Mouse (Mus musculus) induced T-regulatory cell, adult 2 months (primary cell): ENCODE data around the gene R3hdm4.
A peak's percentile ranks its signal among the peaks of the same experiment; 100 is the strongest.

Experiments
- DNase-seq: peaks from one replicate; pipeline ENCODE4 v3.0.0-alpha.2; 2012; ENCODE audit warnings: low read depth

Gene R3hdm4

DNA sequence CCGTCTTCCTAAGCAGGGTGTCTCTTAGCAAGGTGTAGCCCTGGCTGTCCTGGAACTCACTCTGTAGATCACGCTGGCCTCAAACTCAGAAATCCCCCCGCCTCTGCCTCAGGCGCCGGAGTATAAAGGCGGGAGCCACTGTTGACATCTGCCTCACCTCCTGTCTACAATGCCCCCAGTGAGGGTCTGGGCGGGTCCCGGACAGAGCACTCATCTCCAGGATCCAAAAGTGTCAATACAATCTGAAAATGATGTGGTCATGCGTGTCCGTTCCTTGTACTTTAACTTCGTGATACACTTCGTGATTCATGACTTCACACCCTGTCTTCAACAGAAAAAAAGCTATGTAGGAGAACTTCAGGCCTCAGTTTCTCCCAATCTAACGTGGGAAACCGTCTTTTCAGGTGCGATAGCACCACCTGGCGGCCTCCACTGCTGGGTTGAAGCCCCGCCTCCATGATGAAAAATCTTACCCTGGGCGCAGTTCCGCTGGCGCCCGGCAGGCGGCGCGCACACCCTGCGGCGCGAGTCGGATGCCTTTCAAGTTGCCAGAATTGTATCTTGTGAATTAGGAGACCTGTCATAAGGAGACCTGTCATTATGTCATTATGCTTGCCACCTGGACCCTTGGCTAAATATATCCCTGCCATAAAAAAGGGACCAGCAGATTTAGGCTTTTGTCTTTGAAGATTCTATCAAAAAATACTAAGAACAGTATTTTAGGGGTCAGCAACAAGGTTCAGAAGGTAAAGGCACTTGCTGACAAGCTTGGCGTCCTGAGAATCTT lies 4.2 kb upstream of the R3hdm4 start:
- peak; percentile 95 for DNase-seq

DNA sequence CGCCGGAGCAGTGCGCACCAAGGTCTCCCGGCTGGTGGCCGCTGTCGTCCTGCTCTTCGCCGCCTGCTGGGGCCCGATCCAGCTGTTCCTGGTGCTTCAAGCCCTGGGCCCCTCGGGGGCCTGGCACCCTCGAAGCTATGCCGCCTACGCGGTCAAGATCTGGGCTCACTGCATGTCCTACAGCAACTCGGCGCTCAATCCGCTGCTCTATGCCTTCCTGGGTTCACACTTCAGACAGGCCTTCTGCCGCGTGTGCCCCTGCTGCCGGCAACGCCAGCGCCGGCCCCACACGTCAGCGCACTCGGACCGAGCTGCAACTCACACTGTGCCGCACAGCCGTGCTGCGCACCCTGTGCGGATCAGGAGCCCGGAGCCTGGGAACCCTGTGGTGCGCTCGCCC lies 564 bp upstream of the R3hdm4 start:
- no peak for DNase-seq

DNA sequence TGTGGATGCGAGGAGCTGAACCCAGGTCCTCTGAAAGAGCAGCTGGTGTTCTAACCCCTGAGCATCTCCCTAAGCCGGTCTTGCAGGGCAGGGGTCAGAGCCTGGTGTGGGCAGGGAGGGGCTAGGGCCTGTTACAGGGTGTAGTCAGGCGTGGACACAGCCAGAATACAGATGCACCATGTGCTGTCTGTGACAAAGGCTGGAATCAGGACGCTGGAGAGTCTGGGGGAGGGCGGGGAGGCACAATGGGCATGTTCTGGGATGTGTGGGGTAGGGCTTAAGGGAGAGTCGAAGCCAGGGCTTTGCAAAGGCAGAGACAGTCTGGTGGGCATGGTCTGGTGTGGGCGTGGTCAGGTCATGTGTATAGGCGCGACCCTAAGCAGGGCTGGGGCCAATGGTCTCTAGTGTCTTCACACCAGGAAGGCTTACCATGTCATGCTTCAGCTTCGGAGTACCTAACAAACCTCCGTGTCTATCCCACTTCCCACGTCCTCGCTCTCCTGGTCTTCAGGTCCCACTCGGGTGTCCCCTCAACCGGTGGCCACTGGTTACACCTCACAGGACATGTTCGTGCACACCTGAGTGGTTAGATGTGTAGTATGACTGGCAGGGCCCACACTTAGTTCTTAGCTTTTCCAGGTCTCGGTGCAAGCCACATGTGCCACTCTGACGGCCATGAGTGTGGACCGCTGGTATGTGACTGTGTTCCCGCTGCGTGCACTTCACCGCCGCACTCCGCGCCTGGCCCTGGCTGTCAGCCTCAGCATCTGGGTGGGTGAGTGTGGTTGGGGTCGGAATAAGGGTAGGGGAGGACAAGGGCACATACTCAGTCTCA lies 735 bp downstream of the R3hdm4 start:
- no peak for DNase-seq

DNA sequence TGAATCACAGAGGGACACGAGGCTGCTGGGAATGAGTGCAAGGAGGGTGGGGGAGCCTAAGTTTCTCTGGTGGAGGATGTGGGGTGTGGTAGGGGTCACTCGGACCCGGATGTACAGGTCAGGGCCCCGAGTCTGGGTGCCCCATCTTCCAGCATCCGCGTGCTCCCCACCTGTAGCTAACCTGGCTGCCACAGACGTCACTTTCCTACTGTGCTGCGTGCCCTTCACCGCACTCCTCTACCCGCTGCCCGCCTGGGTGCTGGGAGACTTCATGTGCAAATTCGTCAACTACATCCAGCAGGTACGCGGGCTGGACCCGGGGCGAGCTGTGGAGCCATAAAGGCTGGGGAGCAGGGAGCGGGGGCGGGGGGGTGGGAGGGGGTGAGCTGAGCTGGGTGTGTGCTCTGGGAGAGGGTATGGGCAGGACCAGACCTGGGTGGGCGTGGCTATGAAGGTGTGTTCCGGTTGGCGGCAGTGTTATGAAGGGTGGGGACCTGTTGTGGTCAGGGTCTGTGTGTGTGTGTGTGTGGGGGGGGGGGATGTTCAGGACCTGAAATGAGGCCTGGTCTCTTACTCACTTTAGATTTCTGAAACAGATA lies 1.7 kb downstream of the R3hdm4 start:
- DNase-seq = peak; percentile 67

DNA sequence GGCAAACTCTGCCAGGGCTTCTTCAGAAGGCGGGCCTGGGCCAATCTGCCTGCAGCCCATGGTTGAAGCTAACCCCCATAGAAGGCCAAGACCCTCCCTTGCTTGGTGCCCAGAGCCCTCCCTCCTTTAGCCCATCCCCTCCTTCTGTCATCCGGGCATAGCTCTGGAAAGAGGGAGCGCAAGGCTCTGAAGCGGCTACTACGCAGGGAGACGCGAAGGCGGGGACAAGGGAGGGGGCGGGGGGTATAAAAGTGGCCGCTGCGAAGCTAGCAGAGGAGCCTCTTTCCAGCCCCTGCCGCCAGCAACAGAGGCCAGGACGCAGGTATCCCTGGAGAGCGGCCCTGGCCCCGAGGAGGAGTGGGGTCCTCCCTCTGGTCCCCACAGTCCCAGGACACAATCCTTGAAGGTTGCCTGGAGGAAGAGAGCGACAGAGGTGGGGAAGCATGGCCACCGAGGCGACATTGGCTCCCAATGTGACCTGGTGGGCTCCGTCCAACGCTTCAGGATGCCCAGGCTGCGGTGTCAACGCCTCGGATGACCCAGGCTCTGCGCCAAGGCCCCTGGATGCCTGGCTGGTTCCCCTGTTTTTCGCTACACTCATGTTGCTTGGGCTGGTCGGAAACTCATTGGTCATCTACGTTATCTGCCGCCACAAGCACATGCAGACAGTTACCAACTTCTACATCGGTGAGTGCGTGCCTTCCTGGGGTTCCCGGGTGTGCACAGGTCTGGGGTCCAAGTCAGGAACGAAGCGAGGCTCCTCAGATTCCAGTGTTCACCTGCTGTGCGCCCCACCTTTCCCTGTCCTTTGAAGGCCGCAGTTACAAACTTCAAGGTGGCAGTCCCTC lies 2.6 kb downstream of the R3hdm4 start:
- DNase-seq = no peak

DNA sequence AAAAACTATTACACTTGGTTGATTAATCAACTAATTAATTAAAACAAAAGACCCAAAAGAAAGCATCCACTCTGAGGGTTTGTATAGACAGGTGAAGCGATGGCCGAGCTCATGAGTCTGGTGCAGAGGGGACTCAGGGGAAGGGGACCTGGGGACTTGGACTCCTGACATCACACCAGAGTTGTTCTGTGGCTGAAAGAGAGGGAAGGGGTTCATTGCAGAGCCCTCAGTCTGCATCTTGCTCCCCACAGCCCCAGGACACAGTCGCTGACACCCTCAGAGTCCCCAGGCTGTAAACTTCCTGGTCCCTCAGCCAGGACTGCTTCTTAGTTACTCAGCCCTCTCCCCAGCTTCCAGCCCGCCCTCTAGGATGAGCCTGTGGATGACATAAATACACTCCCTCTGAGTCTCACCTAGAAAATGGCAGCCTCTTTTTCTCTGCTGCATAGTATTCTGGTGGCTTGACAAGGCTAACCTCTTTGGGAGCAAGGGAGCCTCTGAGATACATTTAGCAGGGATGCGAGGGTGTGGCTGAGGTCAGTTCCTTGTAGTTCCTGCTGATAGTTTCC lies 3.4 kb downstream of the R3hdm4 start:
- DNase-seq = no peak

DNA sequence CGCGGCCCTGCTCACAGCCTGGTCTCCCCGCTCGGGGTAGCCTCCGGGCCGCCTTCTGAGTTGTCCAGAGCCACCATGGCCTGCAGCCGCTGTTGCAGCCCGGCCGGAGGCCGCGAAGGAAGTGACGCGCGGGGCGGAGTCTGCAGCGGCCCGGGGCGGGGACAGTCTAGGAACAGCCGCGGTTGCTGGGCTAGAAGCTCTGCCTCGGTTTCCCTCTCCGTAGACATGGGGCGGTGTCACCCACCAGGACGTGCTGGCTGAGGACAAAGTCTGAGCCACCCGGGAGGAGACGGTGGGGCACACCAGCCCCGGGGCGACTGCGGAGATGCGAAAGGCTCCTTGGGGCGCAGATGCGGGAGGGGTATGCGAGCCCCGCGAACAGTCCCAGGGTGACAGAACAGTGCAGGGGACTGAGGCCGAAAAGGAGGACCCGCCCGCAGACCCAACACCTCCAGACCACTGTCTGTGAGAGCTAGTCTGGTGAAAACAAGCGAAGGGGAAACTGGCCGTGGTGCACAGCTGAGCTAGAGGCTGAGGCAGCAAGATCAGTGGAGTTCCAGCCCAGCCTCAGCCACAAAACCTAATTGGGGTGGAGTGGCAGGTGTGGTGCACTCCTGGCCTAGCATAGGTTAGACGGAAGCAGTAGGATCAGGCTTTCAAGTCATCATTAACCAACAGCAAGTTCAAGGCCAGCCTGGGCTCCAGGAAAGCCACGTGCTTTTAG lies 4.0 kb downstream of the R3hdm4 start, which contains the start of gene Kiss1r:
Kiss1r (plus strand) TSS at position 164 of the 724 bp plus-strand sequence.
- DNase-seq = peak; percentile 88

DNA sequence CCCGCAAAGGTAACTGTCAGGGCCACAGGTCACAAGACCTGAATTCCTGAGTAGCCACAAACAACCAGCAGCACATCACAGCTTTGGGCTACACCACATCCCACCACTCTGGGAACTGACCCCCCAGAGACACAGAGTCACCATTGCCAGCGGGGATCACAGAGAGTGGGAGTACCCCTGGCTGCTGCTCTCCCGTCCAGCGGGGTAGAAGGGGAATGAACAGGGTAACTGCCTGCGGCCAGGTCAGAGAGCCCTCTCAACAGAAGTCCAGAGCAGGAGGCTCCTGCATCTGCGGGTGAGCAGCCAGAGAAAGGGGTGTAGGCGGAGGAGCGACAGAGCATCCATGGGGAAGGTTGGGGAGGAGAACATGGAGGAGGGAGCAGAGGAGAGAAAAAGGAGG lies 4.9 kb downstream of the R3hdm4 start:
- DNase-seq = no peak

DNA sequence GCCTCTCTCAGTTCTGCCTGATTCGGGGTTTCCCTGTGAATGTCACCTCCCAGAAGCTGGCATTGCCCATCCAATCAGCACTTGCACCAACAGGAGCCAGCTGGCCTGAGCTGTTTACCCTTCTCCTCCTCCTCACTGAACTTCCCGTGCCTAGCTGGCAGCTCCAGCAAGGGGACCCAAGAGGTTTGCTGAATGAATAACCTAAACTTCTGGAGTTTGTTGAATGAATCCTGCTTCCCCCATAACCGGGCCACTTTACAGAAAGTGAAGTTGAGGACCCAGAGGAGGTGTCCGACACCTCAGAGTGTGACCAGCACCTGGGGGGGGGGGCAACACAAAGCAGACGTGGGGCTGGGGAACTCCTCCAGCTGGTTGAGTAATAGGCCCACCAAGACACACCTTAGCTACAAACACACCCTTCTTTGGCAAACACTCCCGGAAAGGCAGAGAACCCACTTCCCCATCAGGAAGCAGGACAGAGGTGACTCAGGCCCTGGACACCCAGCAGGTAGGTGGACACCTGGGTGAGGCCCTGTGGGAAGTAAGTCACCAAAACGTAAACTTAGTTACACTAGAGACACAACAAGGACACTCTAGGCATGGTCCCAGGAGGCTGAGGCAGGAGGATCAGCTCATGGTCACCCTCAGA lies 5.9 kb downstream of the R3hdm4 start:
- no peak for DNase-seq

DNA sequence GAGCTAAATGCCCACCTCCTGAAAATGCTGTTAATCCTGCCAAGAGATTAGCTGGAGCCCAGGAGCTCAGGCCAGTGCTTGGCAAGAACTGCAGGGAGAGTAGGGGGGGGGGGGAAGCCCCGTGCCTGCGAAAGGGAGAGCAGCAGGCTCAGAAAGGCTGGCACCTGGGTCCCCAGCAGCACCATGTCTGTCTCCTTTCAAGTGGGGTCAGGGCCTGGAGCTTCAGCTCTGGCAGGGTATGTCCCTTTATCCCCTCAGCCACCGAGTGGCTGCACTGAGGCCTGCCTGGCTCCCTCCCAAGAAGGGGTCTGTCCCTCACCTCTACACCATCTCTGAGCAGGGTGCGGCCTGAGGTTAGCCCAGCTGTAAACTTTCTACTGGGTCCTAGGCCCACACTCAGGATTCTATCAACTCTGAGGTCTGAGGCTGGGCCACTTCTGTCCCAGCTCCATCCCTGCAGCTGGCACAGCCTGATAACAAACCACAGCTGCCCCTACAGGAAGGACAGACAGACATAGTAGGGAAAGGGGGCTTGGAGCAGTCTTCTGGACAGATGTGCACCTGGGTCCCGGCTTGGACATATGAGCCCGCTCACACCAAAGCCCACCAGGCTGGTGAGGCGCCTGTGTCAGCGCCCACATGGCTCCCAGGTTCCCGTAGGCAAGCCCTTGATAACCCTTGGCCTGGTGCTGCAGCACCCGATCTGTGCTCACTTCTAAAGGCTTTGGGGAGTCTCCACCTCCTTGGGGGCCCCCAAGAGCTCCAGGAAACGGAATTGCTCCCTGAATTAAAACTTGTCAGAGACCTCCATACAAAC lies 6.7 kb downstream of the R3hdm4 start:
- no peak for DNase-seq

DNA sequence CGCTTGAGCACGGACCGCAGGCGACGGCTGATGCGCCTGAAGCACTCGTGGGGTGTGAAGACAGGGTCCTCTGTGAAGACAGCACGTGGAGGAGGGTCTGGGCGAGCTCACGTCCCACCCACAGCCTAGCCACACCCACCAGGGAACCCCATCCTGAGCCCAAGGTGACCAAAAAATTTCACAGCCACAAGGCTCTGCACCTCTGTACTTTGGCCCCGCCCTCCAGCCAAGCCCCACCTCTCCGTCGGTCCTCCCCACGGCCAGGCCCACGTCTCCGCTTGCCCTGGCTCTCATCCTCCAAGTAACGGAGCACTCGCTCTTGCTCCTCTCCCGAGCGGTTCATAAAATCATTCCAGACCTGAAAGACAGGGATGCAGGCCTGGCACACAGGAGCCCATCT lies 8.6 kb downstream of the R3hdm4 start:
- DNase-seq = no peak

DNA sequence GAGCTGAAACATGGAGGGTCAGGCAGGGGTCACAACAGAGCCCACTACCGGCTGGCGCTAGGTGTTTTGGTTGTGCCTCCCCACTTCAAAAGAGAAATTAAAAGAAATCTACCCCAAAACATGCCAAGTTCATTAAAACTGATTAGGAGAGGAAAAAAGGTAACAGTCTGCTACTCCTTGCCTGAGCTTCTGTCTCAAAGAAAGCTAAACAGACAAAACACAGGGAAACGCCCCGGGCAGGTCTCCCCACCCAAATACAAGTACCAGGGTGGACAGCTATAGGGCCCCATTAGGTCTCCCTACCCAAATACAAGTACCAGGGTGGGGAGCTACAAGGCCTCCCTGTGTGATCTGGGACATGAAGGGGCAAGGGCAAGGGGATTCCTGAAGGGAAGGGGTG lies 10.5 kb downstream of the R3hdm4 start, which contains the start of gene Gm26602:
Gm26602 (plus strand) TSS at position 301 of the 400 bp plus-strand sequence.
- DNase-seq = no peak

DNA sequence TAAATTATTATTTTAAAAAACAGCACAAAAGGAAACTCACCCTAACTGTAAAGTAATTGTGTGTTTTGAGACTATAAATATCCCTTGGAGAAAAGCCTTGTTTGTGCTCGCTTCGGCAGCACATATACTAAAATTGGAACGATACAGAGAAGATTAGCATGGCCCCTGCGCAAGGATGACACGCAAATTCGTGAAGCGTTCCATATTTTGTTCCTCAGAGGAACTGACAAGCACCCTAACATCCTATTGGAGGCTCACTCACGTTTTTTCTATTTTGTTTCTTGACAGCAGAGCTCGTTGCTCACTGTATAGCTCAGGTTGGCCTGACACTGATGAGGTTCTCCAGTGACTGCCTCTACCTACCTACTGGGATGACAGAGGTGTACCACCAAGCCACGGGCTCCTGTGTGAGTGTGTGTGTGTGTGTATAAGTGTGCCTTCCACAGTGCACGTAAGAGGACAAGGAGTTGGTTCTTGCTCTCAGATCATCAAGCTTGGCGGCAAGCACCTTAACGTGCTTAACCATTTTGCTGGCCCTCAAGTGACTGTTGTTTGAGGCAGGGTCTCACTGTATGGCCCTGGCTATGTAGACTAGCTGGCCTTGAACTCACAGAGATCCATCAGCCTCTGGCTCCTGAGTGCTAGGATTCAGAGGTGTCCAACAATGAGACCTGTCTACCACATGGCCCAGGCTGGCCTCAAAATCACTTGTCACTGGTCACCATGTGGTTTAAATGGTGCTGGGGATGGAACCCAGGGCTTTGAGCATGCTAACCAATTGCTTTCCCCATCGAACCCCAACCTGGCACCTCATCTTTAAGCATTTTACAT lies 11.7 kb downstream of the R3hdm4 start:
- DNase-seq = no peak

DNA sequence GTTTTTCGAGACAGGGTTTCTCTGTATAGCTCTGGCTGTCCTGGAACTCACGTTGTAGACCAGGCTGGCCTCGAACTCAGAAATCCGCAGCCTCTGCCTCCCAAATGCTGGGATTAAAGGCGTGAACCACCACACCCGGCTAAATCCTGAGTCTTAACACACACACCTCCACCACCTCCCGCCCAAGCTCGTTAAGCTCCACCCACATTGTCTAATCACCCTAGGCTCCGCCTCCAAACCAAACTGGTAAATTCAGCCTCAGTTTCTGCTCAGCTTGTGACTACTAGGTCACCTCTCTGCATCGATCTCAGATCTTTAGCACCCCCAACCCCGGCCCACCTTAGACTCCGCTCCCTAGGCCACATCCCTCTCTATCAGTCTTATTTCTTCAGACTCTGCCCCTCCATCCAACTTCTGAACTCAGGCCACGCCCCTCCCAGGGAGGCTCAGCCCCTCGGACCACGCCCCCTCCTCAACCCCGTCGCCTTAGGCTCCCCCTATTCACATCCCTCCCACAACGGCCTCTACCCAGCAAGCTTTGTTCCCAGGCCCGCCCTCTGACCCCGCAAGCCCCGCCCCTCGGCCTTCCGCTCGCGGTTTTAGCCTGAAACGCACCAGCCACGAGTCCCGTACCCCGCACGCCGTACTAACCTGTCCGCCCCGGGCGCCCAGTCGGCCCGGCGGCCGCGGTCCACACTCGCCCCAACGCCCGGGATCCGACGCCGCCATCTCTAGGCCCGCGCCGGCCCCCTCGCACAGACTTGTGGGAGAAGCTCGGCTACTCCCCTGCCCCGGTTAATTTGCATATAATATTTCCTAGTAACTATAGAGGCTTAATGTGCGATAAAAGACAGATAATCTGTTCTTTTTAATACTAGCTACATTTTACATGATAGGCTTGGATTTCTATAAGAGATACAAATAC lies 12.6 kb downstream of the R3hdm4 start, which contains the start of gene Med16:
Med16 (minus strand) TSS at position 757 of the 925 bp plus-strand sequence.
- DNase-seq = peak; percentile 99

DNA sequence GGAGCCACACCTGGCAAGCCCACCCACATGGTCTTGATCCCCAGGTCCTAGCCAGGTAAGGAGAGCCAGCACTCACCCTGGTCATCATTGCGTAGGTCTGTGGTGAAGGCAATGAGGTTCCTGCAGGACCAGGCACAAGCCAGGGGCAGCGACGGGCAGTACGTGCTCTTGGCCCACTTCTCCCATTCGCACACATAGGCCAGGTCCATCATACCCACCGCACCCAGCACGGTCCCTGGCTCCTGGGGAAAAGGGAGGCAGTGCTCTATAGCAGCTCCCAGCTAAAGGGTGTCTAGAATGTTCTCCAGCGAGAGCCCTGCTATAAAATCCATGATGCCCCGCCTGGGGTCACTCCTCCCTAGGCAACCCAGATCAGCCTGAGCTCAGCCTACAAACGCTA lies 13.6 kb downstream of the R3hdm4 start:
- DNase-seq = no peak

DNA sequence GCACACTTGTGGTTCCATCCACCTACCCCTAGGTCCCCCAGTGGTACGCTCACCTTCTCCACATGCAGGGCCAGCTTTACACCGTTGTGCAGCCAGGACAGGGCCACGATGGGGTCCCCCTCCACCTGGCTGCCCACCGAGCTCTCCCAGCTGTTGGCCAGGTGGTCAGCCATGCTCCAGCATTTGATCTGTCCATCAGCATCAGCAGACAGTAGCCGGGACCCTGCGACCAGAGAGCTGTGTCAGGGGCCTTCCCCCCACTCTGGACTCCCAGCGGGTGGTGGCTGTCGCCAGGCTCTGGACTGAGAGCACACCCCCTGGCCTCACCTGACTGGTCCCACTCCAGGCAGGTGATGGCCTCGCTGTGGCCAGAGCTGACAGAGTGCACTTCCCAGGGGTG lies 14.3 kb downstream of the R3hdm4 start:
- no peak for DNase-seq

DNA sequence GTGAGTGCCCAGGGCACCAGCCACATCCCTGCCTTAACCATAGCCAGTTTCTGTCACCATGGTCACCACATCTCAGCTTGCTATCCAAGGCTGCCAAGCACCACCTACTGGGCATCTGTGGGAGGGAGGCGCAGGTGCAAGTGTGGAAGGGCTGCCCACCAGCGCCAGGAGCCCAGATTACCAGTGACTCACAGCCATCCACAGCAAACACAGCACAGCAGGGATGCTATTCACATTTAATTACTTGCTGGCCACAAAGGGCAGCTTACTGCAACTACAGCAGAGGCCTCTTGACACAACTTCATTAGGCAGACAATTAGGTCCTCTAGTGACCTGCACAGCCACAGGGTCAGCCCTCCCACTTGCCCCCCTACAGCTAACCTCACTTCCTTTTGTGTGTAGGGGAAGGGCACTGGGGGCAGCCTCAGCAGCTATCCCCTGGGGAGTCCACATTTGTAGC lies 20.0 kb downstream of the R3hdm4 start:
- DNase-seq = peak; percentile 37
